Mouse (Mus musculus): ENCODE results near the gene D930007J09Rik. TPM values are rescaled to one million over a fixed set of nuclear protein-coding genes. Genes with fewer than 3 reads are reported as not detected.

The D930007J09Rik gene
- polyA plus RNA-seq, 1 experiment from 2014 or later = not detected

GRCm38 (mm10) chr13:32775889-32776288, 26.8 kb downstream of the D930007J09Rik start:
- Histone ChIP-seq H3K27me3 (no peaks in the 10 kb centered on the region), H3K27ac (no peak overlapping the region), H3K9me3 (no peaks in the 10 kb centered on the region), H3K4me3 (replicated peaks) (no peak overlapping the region), H3K4me1 (no peaks in the 10 kb centered on the region), H3K9ac (no peak overlapping the region), H3K36me3 (replicated peaks) (no peaks in the 10 kb centered on the region), H3K4me2 (no peak overlapping the region)
- ATAC-seq (ENCODE audit: low FRiP score) = no peak
- WGBS = 96% methylated on average over 9 of the region's 9 CpGs

DNA sequence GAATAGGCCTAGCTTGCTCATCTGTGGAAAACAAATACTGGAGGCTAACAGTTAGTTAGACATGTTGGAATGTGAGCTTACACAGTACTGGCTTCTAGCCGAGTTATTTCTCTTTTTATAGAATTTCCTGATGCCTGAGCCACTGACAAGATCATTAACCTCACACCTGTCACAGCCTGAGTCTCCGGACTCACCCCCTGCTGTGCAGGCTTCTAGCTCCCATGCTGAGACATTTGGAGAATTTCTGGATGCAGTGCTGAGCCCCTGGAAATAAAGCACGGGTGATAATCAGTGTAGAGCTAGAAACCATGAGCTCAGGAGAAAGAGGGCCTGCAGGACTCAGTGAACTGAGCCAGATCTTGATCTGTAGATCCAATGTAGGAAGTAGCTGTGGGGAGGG, 32.7 kb downstream of the D930007J09Rik start:
- H3K27me3 ChIP-seq = no peaks in the 10 kb centered on the region
- 10% methylated on average over 3 of the region's 3 CpGs for WGBS
- no peaks in the 10 kb centered on the region for H3K36me3 ChIP-seq (replicated peaks)
- no peak overlapping the region for H3K4me2 ChIP-seq
- no peak overlapping the region for H3K9ac ChIP-seq
- H3K4me3 ChIP-seq (replicated peaks) = no peak overlapping the region
- H3K27ac ChIP-seq = no peak overlapping the region
- no peaks in the 10 kb centered on the region for H3K4me1 ChIP-seq
- ATAC-seq (ENCODE audit: low FRiP score) = no peak
- H3K9me3 ChIP-seq = no peaks in the 10 kb centered on the region

DNA sequence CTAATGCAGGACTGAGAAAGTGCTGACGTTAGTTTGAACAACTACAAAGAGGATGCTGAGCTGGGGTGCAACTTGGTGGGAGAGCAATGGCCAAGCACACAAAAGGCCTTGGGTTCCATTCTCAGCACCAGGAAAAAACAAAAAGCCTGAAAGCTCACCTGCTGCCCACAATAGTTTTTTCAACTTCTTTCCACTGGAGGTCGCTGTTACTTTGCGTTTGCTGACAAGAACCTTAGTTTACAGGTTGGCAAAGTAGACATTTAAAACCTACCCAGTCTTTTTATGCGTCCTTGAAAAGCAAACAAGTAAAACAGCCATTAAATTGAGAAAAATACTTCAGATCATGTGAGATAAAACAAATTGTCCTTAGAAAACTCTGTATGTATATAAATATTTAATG, 34.5 kb downstream of the D930007J09Rik start:
- Histone ChIP-seq H3K27me3 (no peaks in the 10 kb centered on the region), H3K9ac (no peak overlapping the region), H3K9me3 (no peaks in the 10 kb centered on the region), H3K4me2 (no peak overlapping the region), H3K27ac (no peak overlapping the region), H3K4me1 (no peaks in the 10 kb centered on the region), H3K36me3 (replicated peaks) (no peaks in the 10 kb centered on the region), H3K4me3 (replicated peaks) (no peak overlapping the region)
- 11% methylated on average over 4 of the region's 4 CpGs for WGBS
- ATAC-seq (ENCODE audit: low FRiP score) = no peak

DNA sequence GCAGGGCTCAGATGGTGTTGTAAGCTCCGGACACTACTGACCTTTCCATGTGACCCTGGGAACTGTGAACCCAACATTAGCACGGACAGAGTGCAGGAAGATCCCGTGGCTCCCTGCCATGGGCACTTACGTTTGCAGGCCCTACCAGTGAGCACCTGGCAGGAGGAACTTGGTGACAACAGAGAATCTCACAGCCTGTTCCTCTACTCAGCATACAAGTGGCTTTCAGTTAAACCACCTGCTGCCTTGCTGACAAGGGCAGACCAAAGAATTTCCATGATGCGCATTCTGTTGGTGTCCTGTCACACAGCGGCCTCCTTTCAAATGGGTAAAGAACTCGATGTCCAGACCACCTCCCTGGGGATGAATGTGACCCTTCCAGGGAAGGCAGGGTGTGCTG, 38.2 kb downstream of the D930007J09Rik start:
- no peaks in the 10 kb centered on the region for H3K27me3 ChIP-seq
- H3K9ac ChIP-seq = no peak overlapping the region
- no peak overlapping the region for H3K4me2 ChIP-seq
- WGBS = 53% methylated on average over 7 of the region's 7 CpGs
- no peak overlapping the region for H3K4me3 ChIP-seq (replicated peaks)
- no peaks in the 10 kb centered on the region for H3K4me1 ChIP-seq
- H3K27ac ChIP-seq = no peak overlapping the region
- ATAC-seq (ENCODE audit: low FRiP score) = no peak
- H3K9me3 ChIP-seq = no peaks in the 10 kb centered on the region
- no peaks in the 10 kb centered on the region for H3K36me3 ChIP-seq (replicated peaks)

- Histone ChIP-seq H3K27me3 (no peaks in the 10 kb centered on the region), H3K9ac (no peak overlapping the region), H3K4me1 (peaks cover 5% of the 10 kb centered on the region; the same call in 1 of the 2 replicates), H3K4me3 (replicated peaks) (no peak overlapping the region), H3K36me3 (replicated peaks) (no peaks in the 10 kb centered on the region), H3K27ac (no peak overlapping the region), H3K9me3 (no peaks in the 10 kb centered on the region), H3K4me2 (no peak overlapping the region)
- WGBS = 92% methylated on average over 3 of the region's 3 CpGs
- no peak for ATAC-seq (ENCODE audit: low FRiP score)
Observed at GRCm38 (mm10) chr13:32763141-32763540, 39.5 kb downstream of the D930007J09Rik start.

DNA sequence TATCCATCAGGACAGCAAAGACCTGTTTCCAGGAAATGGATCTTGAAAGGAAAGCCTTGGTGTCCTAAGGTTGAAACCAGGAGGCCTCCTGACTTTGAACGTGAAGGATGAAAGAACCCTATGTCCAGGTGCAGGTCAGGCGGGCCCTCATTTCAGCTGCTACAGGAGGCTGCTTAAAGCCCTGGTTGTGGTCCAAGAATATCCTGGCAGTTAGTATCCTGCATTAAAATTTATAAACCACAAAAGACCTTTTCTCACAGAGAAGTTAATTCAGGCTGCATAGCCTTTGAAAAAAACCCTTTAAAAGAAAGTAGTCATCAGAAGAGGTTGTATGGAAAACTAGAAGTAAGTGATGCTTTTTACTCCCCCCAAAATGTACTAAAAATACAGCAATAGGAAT, 41.9 kb downstream of the D930007J09Rik start:
- H3K4me1 ChIP-seq = peaks cover 5% of the 10 kb centered on the region; the same call in 1 of the 2 replicates
- H3K27ac ChIP-seq = no peak overlapping the region
- no peaks in the 10 kb centered on the region for H3K36me3 ChIP-seq (replicated peaks)
- no peaks in the 10 kb centered on the region for H3K27me3 ChIP-seq
- H3K4me2 ChIP-seq = no peak overlapping the region
- H3K4me3 ChIP-seq (replicated peaks) = no peak overlapping the region
- no peaks in the 10 kb centered on the region for H3K9me3 ChIP-seq
- no peak for ATAC-seq (ENCODE audit: low FRiP score)
- H3K9ac ChIP-seq = no peak overlapping the region
- 90% methylated on average over 2 of the region's 2 CpGs for WGBS

- H3K36me3 ChIP-seq (replicated peaks) = no peaks in the 10 kb centered on the region
- 17% methylated on average over 4 of the region's 4 CpGs for WGBS
- peaks cover 5% of the 10 kb centered on the region; the same call in 1 of the 2 replicates for H3K4me1 ChIP-seq
- H3K4me3 ChIP-seq (replicated peaks) = no peak overlapping the region
- no peaks in the 10 kb centered on the region for H3K9me3 ChIP-seq
- no peaks in the 10 kb centered on the region for H3K27me3 ChIP-seq
- H3K4me2 ChIP-seq = no peak overlapping the region
- no peak overlapping the region for H3K27ac ChIP-seq
- ATAC-seq (ENCODE audit: low FRiP score) = no peak
- H3K9ac ChIP-seq = no peak overlapping the region
Observed at GRCm38 (mm10) chr13:32759036-32759435, 43.6 kb downstream of the D930007J09Rik start.

Other genes with a start within 250 kb of the D930007J09Rik start
- 0.13 and 0.22 TPM in 2 replicates for gene Mylk4, start 18.9 kb downstream of the D930007J09Rik start, polyA plus RNA-seq (2016; fragmentation: Nextera tagmentation; extraction: Ambion mirVana)
- 29.1 and 30.4 TPM in 2 replicates for gene Wrnip1, start 811 bp downstream of the D930007J09Rik start, polyA plus RNA-seq (2016; fragmentation: Nextera tagmentation; extraction: Ambion mirVana)
- 0.33 and 0.51 TPM in 2 replicates for gene Serpinb1a, start 48.3 kb upstream of the D930007J09Rik start, polyA plus RNA-seq (2016; fragmentation: Nextera tagmentation; extraction: Ambion mirVana)
- gene Serpinb1c, start 95.4 kb upstream of the D930007J09Rik start, polyA plus RNA-seq (2016; fragmentation: Nextera tagmentation; extraction: Ambion mirVana) = not detected in 2 replicates
- gene Serpinb6b, start 162.4 kb upstream of the D930007J09Rik start, polyA plus RNA-seq (2016; fragmentation: Nextera tagmentation; extraction: Ambion mirVana) = 0.49 and 0.52 TPM in 2 replicates
- gene Serpinb9, start 200.4 kb upstream of the D930007J09Rik start, polyA plus RNA-seq (2016; fragmentation: Nextera tagmentation; extraction: Ambion mirVana) = 0.26 and 0.63 TPM in 2 replicates
- gene Serpinb9b, start 224.6 kb upstream of the D930007J09Rik start, polyA plus RNA-seq (2016; fragmentation: Nextera tagmentation; extraction: Ambion mirVana) = 0.05 TPM in 1 of 2 replicates, not detected in the other